Mouse (Mus musculus) stomach, postnatal 0 days (tissue): ENCODE results near the gene Kdm8. TPM values are rescaled to one million over a fixed set of nuclear protein-coding genes. Genes with fewer than 3 reads are reported as not detected.

ENCODE experiments used
- ATAC-seq: fragments of 200-750 bp; cut with Nextera tagmentation; 2 replicates; pipeline ENCODE4 v1.8.0; 2017; ENCODE audit not compliant: low FRiP score, low TSS enrichment
- DNase-seq: peaks from one replicate; pipeline ENCODE4 v3.0.0-alpha.2; 2016; ENCODE audit warnings: low spot score
- H3K27ac ChIP-seq: fragments of 300-500 bp; sonication (generic); replicated peaks from 2 replicates; pipeline ENCODE4 v1.5.1; 2014; ENCODE audit warnings: mild to moderate bottlenecking, control low read depth
- H3K27me3 ChIP-seq: fragments of 300-500 bp; sonication (generic); 2 replicates; pipeline ENCODE4 v1.6.1; 2014; ENCODE audit warnings: low read length; ENCODE audit not compliant: control insufficient read depth, insufficient read depth
- H3K36me3 ChIP-seq: fragments of 300-500 bp; sonication (generic); 2 replicates; pipeline ENCODE4 v1.6.1; 2014; ENCODE audit warnings: low read length, mixed read lengths; ENCODE audit not compliant: control insufficient read depth, insufficient read depth
- H3K4me1 ChIP-seq: fragments of 300-500 bp; sonication (generic); replicated peaks from 2 replicates; pipeline ENCODE4 v1.6.1; 2014; ENCODE audit warnings: antibody characterized with exemption; ENCODE audit not compliant: control insufficient read depth, insufficient read depth
- H3K4me2 ChIP-seq: fragments of 300-500 bp; sonication (generic); replicated peaks from 2 replicates; pipeline ENCODE4 v1.6.1; 2014; ENCODE audit warnings: low read depth, mild to moderate bottlenecking, control low read depth, moderate library complexity
- H3K4me3 ChIP-seq: fragments of 300-500 bp; sonication (generic); 2 replicates; pipeline ENCODE4 v1.5.1; 2014; ENCODE audit warnings: low read depth, low read length, control low read depth
- H3K9ac ChIP-seq: fragments of 300-500 bp; sonication (generic); 2 replicates; pipeline ENCODE4 v1.6.1; 2014; ENCODE audit warnings: mild to moderate bottlenecking, low read length, control low read depth, mixed read lengths
- H3K9me3 ChIP-seq: fragments of 300-500 bp; sonication (generic); 2 replicates; pipeline ENCODE4 v1.6.1; 2016; ENCODE audit warnings: low read length; ENCODE audit not compliant: control insufficient read depth
- CTCF ChIP-seq: IDR thresholded peaks from 2 replicates; pipeline ENCODE4 v1.5.1; 2016; ENCODE audit warnings: antibody characterized with exemption, low read depth, mild to moderate bottlenecking, moderate library complexity
- EP300 ChIP-seq: optimal IDR thresholded peaks from 2 replicates; pipeline ENCODE3; 2016; ENCODE audit warnings: antibody characterized with exemption
- WGBS: fragments of 180-500 bp; shearing (Covaris S2); extraction: QIAGEN DNeasy Blood & Tissue Kit; methylation state at CpG from one replicate; pipeline ENCODE4 v1.1.7; 2014; 5-methylcytosine and 5-hydroxymethylcytosine counted together
- polyA plus RNA-seq: library from polyadenylated mRNA; unstranded; fragments of >200 nt; fragmentation: Nextera tagmentation; extraction: Ambion mirVana; gene quantifications from 2 replicates; pipeline ENCODE4 v1.2.1, GENCODE M21; 2015

Kdm8 gene
- polyA plus RNA-seq, 1 experiment from 2014 or later: 3.8 TPM

DNA sequence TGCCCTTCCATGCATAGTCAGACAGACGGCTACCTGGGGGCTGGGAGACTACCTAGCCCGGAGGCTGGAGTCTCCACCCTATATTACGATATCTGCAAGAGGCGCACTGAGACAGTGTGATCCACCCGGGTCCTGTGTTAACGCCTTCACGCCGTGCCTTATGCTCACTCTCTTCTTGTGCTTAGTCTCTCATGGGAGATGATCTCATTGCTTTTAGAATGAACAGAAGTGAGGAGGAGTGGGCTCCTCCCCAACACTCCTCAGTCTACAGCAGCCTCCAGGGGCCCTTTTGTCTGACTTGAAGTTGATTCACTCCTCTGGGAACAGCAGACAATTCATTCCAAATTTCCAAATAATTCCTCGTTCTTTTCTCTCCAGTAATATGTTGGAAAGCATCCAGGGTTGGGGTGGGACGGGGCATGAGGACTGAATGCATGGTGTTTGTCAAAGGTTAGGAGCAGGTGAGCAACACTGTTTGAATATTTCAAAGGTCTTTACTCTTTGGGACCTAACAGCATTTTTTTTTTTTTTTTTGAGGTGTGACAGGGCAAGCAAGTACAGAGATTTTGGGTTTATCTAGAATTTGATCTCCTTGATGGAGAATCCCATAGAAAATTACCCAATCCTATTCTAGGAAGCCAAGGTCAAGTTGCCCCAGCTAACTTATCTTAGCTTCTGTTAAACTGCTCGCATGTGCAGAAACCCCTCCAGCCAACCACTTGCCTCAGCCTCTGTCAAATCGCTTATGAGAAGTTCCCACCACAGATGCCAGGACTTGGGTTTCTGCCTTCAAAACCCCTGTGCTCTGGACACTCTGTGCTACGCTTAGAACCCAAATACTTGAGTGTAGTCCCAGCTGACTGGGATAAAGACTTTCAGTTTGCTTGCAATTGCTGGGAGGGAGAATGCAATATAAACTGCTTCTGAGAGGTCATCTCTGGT, 55.7 kb downstream of the Kdm8 start:
- TF ChIP-seq CTCF (no peak), EP300 (peak; percentile 56)
- H3K9ac ChIP-seq: no peak overlapping the region
- H3K4me1 ChIP-seq: peaks cover 4% of the 10 kb centered on the region; the same call in 1 of the 2 replicates
- peak; percentile 73 for ATAC-seq
- WGBS: 44% methylated on average over 13 of the region's 13 CpGs
- DNase-seq: peak; percentile 37
- no peaks in the 10 kb centered on the region for H3K9me3 ChIP-seq
- no peak overlapping the region for H3K4me3 ChIP-seq
- H3K36me3 ChIP-seq: no peaks in the 10 kb centered on the region
- no peaks in the 10 kb centered on the region for H3K27me3 ChIP-seq
- H3K27ac ChIP-seq: peak overlapping the region; percentile 53
- H3K4me2 ChIP-seq: no peak overlapping the region

DNA sequence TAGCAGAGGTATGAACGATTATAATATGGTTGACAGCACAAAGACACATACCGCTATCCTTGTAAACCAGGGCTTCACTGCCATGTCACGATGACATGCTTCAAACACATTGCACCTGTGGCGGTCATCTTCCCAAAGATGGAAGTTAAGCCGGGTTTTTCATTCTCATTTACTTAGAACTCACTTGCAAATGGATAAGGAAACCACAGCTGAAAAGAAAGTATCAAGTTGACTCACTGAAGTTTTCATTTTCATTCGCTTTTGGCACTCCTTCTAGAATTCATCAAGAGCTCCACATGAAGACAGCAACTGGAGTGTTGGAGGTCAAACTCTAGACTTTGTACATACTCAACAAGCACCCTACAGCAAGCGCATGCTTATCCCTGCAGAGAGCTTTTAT, 56.4 kb downstream of the Kdm8 start:
- DNase-seq: no peak
- TF ChIP-seq EP300: no peak
- no peak for TF ChIP-seq CTCF
- 86% methylated on average over 7 of the region's 7 CpGs for WGBS
- Histone ChIP-seq H3K9ac (no peak overlapping the region), H3K4me2 (no peak overlapping the region), H3K9me3 (no peaks in the 10 kb centered on the region), H3K27me3 (no peaks in the 10 kb centered on the region), H3K27ac (peak overlapping the region; percentile 31; the same call in 1 of the 2 replicates), H3K4me3 (no peak overlapping the region), H3K36me3 (no peaks in the 10 kb centered on the region), H3K4me1 (peaks cover 4% of the 10 kb centered on the region; the same call in 1 of the 2 replicates)
- ATAC-seq: no peak

DNA sequence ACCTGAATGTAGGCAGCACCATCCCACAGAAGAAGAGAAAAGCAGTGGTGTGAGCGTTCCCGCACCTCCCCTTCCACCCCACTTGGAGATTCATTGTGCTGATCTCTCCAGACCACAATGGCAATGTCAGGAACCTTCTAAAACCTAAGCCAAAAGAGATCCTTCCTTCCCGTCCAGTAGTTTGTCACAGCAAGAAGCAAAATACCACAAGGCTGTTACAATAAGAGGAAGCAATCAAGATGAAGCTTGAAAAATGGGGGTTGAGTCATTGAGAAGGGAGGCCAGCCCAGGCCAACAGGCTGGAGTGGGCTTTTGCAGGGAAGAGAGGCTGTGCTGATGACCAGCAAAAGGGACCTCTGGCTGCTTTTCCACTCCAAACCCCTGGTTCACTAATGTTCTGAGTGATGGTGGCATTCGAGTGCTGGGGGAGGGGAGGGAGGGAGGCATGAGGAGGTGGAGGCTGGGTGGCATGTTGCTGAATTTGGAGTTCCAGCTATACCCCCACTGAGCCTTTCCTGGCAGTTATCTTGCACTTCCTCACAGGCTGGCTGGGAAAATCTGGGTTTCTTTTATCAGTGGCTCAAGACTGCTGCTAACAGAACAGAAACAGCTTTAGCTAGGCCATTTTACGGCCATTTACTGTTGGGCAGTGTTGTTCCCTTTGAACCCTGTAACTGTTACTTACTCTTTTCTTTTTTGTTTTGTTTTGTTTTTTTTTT, 59.1 kb downstream of the Kdm8 start:
- TF ChIP-seq CTCF (no peak), EP300 (no peak)
- Histone ChIP-seq H3K9me3 (no peaks in the 10 kb centered on the region), H3K27me3 (no peaks in the 10 kb centered on the region), H3K27ac (no peak overlapping the region), H3K4me2 (no peak overlapping the region), H3K4me1 (peaks cover 4% of the 10 kb centered on the region; the same call in 1 of the 2 replicates), H3K4me3 (no peak overlapping the region), H3K9ac (no peak overlapping the region), H3K36me3 (no peaks in the 10 kb centered on the region)
- no peak for DNase-seq
- WGBS: 70% methylated on average over 5 of the region's 5 CpGs
- no peak for ATAC-seq

DNA sequence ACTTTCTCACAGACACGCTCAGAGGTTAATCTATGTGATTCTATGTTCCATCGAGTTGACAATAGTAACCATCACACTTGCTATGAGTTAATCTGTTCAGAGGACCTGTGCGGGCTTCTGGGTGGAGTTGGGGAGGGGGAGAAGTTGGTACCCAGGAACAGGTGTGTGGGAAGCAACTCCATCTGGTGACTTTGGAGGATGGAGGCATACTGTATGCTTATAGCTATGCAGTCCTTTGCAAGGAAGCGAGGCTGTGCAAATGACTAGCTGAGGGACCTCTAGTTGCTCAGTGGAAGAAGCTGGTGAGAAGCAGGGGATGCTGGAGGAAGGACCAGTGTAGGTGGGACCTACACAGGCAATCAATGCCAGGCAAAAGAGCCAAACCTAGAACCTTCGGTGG, 60.1 kb downstream of the Kdm8 start:
- Histone ChIP-seq H3K27me3 (no peaks in the 10 kb centered on the region), H3K4me1 (peaks cover 4% of the 10 kb centered on the region; the same call in 1 of the 2 replicates), H3K4me2 (no peak overlapping the region), H3K9ac (no peak overlapping the region), H3K36me3 (no peaks in the 10 kb centered on the region), H3K4me3 (no peak overlapping the region), H3K9me3 (no peaks in the 10 kb centered on the region), H3K27ac (no peak overlapping the region)
- no peak for TF ChIP-seq CTCF
- TF ChIP-seq EP300: no peak
- WGBS: 91% methylated on average over 5 of the region's 5 CpGs
- ATAC-seq: no peak
- no peak for DNase-seq

DNA sequence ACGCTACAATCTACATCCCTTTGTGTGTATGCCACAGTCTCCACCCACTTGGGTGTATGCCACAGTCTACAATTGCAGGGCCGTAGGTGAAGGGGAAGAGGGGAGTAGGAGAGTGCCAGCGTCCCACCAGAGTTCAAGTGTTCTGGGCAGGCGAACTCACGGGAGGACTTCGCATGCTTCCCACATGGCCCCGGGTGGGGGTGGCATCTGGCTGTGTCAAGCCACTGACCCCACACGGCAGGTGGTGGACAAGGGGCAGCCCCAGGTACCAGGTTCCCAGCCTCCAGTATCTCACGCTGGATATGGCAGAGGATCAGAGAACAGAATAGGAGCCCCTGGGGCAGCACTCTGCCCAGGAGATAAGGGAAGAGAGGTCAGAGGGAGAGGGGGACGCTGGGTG, 61.1 kb downstream of the Kdm8 start:
- 79% methylated on average over 10 of the region's 10 CpGs for WGBS
- H3K9me3 ChIP-seq: no peaks in the 10 kb centered on the region

More for the DNA sequence above, 61.1 kb downstream of the Kdm8 start:
- Histone ChIP-seq H3K4me2 (no peak overlapping the region), H3K27ac (no peak overlapping the region), H3K36me3 (no peaks in the 10 kb centered on the region), H3K9ac (no peak overlapping the region), H3K4me3 (no peak overlapping the region), H3K4me1 (no peaks in the 10 kb centered on the region), H3K27me3 (no peaks in the 10 kb centered on the region)
- TF ChIP-seq EP300 (no peak), CTCF (no peak)
- DNase-seq (peak; percentile 33), ATAC-seq (no peak)
